Mouse (Mus musculus) hindbrain, embryonic 12.5 days (tissue): ENCODE results near the gene Rasl10a. TPM values are rescaled to one million over a fixed set of nuclear protein-coding genes. Genes with fewer than 3 reads are reported as not detected.

Experiments
- microRNA-seq: library from miRNA; unstranded; fragments of <30 nt; microRNA quantifications from one replicate; pipeline ENCODE4, GENCODE M21; 2017
- polyA plus RNA-seq: library from polyadenylated mRNA; unstranded; fragments of >200 nt; fragmentation: Nextera tagmentation; extraction: Ambion mirVana; gene quantifications from 2 replicates; pipeline ENCODE4 v1.2.1, GENCODE M21; 2016

The Rasl10a gene
- polyA plus RNA-seq, 1 experiment from 2014 or later: 0.96 TPM

Small RNA genes within 50 kb of the gene (microRNA-seq; reads per million reads assigned to microRNA genes)
- gene Gm47296: not detected

Other genes starting within 250 kb of the Rasl10a start
- 77.5 and 79.6 TPM in 2 replicates for gene Nf2, start 208.6 kb upstream of the Rasl10a start, polyA plus RNA-seq
- 100 and 101 TPM in 2 replicates for gene Nipsnap1, start 184.2 kb upstream of the Rasl10a start, polyA plus RNA-seq
- gene Thoc5, start 162.8 kb upstream of the Rasl10a start, polyA plus RNA-seq: 52.6 and 55.6 TPM in 2 replicates
- gene Nefh, start 110.1 kb upstream of the Rasl10a start, polyA plus RNA-seq: 1.4 and 1.5 TPM in 2 replicates
- gene Ap1b1, start 71.3 kb upstream of the Rasl10a start, polyA plus RNA-seq: 76.4 and 83.3 TPM in 2 replicates
- 39.4 and 41.0 TPM in 2 replicates for gene Gas2l1, start 7.2 kb downstream of the Rasl10a start, polyA plus RNA-seq
- 27.0 and 28.9 TPM in 2 replicates for gene Rhbdd3, start 40.8 kb downstream of the Rasl10a start, polyA plus RNA-seq
- 823 and 828 TPM in 2 replicates for gene Ewsr1, start 41.1 kb downstream of the Rasl10a start, polyA plus RNA-seq
- 17.7 and 21.9 TPM in 2 replicates for gene Emid1, start 94.1 kb downstream of the Rasl10a start, polyA plus RNA-seq
- 17.8 and 18.1 TPM in 2 replicates for gene Kremen1, start 203.4 kb downstream of the Rasl10a start, polyA plus RNA-seq